Mouse (Mus musculus) limb, embryonic 14.5 days (tissue): ENCODE measurements around the gene Cfap299. TPM values are rescaled to one million over a fixed set of nuclear protein-coding genes. Genes with fewer than 3 reads are reported as not detected.

ENCODE experiments used
- ATAC-seq: fragments of 200-750 bp; cut with Nextera tagmentation; 2 replicates; pipeline ENCODE4 v1.8.0; 2017; ENCODE audit warnings: low read depth, moderate number of reproducible peaks, moderate TSS enrichment; ENCODE audit not compliant: low FRiP score
- DNase-seq: peaks from one replicate; pipeline ENCODE4 v3.0.0-alpha.2; 2015; ENCODE audit warnings: low spot score
- H3K27ac ChIP-seq: fragments of 300-500 bp; sonication (generic); replicated peaks from 2 replicates; pipeline ENCODE4 v1.5.1; 2014; ENCODE audit warnings: low read depth, mild to moderate bottlenecking, low read length, moderate library complexity, mixed read lengths
- H3K27me3 ChIP-seq: fragments of 300-500 bp; sonication (generic); 2 replicates; pipeline ENCODE4 v1.6.1; 2014; ENCODE audit warnings: low read length, mixed read lengths; ENCODE audit not compliant: control insufficient read depth, insufficient read depth
- H3K36me3 ChIP-seq: fragments of 300-500 bp; sonication (generic); 2 replicates; pipeline ENCODE4 v1.6.1; 2014; ENCODE audit warnings: mild to moderate bottlenecking, low read length, moderate library complexity, mixed read lengths; ENCODE audit not compliant: control insufficient read depth, insufficient read depth
- H3K4me1 ChIP-seq: fragments of 300-500 bp; sonication (generic); 2 replicates; pipeline ENCODE4 v1.6.1; 2014; ENCODE audit warnings: antibody characterized with exemption, low read length, mixed read lengths; ENCODE audit not compliant: control insufficient read depth, insufficient read depth
- H3K4me2 ChIP-seq: fragments of 300-500 bp; sonication (generic); replicated peaks from 2 replicates; pipeline ENCODE4 v1.6.1; 2014; ENCODE audit warnings: low read depth, mild to moderate bottlenecking, low read length, moderate library complexity; ENCODE audit not compliant: severe bottlenecking
- H3K4me3 ChIP-seq: fragments of 300-500 bp; sonication (generic); replicated peaks from 2 replicates; pipeline ENCODE4 v1.5.1; 2014; ENCODE audit warnings: low read length
- H3K9ac ChIP-seq: fragments of 300-500 bp; sonication (generic); 2 replicates; pipeline ENCODE4 v1.6.1; 2014; ENCODE audit warnings: mild to moderate bottlenecking, low read depth, low read length, moderate library complexity; ENCODE audit not compliant: severe bottlenecking
- H3K9me3 ChIP-seq: fragments of 300-500 bp; sonication (generic); 2 replicates; pipeline ENCODE4 v1.6.1; 2016; ENCODE audit warnings: low read length; ENCODE audit not compliant: control insufficient read depth
- POLR2A ChIP-seq: fragments of 200-500 bp; IDR thresholded peaks from 2 replicates; pipeline ENCODE4 v1.8.0; 2012; ENCODE audit warnings: inconsistent platforms, mild to moderate bottlenecking, moderate library complexity, borderline replicate concordance; ENCODE audit not compliant: insufficient read depth, insufficient read length; ENCODE audit errors: extremely low read depth
- WGBS: fragments of 180-500 bp; shearing (Covaris S2); extraction: QIAGEN DNeasy Blood & Tissue Kit; methylation state at CpG from one replicate; pipeline ENCODE4 v1.1.7; 2014; 5-methylcytosine and 5-hydroxymethylcytosine counted together
- polyA plus RNA-seq, 2 experiments: library from polyadenylated mRNA; depleted of rRNA in 1 of 2; stranded (reverse) in 1 of 2; unstranded in 1 of 2; fragments of >200 nt; fragmentation: Nextera tagmentation in 1 of 2; extraction: Ambion mirVana in 1 of 2; gene quantifications; 2 replicates each; pipeline versions ENCODE4 v1.2.1 to v1.2.3; 2012 to 2014

Cfap299 gene
- polyA plus RNA-seq (2012; rRNA removed) (0.15 TPM in 1 of 2 replicates, not detected in the other), polyA plus RNA-seq (2014; fragmentation: Nextera tagmentation; extraction: Ambion mirVana) (0.72 and 0.74 TPM in 2 replicates)

DNA sequence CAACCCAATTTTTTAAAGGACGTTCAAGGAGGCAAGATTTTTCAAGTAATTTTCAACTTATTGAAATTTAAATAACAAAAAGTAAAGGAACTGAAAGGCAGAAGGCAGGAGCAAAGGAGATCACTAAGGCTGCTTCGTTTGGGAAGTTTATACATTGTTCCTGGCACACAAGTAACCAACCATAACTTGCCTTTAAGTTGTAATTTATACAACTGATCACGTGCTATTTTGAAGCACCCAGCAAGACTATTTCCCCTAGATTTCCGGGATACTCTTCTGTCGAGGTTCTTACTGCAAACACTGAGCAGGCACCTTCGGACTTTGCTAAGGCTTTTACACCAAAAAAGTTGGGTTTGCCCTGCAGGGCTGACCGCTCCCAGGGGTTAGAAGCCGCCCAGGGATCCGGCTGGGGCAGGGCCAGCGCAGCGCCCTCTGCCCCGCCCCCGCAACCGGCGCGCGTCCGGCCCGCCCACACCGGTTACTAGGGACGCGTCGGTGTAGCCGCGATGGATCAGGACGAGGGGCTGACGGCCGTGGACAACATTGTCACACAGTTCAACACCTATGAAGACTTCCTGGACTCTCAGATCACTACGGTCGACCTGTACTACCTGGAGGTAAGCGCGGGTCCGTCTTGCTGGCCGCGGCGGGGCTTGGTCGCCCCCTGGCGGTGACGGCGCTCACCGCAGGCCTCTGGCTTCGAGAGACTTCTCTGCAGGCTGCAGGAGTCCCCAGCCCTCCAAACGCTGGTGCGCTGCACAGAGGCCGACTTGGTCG is at the start of gene Cfap299:
Gene Cfap299, plus strand, starts transcription at position 457 of the 777 bp plus-strand sequence.
- H3K4me1 ChIP-seq = no peaks in the 10 kb centered on the region

DNA sequence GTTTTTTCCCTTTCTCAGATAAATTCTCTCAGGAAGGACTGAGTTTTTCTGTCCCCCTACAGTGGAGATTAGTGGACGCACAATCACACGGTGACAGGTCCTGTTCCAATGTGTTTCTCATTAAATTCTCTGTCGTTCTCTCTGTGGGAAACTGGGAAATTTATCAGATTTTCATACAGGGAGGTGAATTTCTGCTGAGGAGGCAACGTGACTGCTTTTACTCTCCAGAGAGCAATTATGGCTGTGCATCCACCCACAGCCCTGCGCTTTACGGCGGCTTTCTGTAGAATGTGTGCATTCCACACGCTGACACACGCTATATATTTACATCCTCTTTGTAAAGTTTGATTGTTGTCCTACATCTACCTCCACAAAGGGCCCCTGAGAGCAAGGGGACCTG is 47.1 kb upstream of the Cfap299 start:
- no peak for TF ChIP-seq POLR2A
- no peaks in the 10 kb centered on the region for H3K27me3 ChIP-seq
- H3K36me3 ChIP-seq = no peaks in the 10 kb centered on the region
- no peak overlapping the region for H3K4me2 ChIP-seq
- DNase-seq (no peak), ATAC-seq (no peak)
- 12% methylated on average over 9 of the region's 9 CpGs for WGBS
- no peak overlapping the region for H3K4me3 ChIP-seq
- peaks cover 5% of the 10 kb centered on the region for H3K4me1 ChIP-seq
- H3K9ac ChIP-seq = no peak overlapping the region
- no peak overlapping the region for H3K27ac ChIP-seq
- no peaks in the 10 kb centered on the region for H3K9me3 ChIP-seq

More for the DNA sequence above, at the start of gene Cfap299:
- Histone ChIP-seq H3K4me2 (peak within 1 kb of the TSS; percentile 71), H3K27ac (no peak within 1 kb of the TSS), H3K27me3 (peaks cover 6% of the 10 kb centered on the region; the same call in 1 of the 2 replicates), H3K9me3 (no peaks in the 10 kb centered on the region), H3K4me3 (peak within 1 kb of the TSS; percentile 59), H3K36me3 (no peaks in the 10 kb centered on the region), H3K9ac (peak within 1 kb of the TSS; percentile 38)
- peak; percentile 90 for ATAC-seq
- 2% methylated on average over 45 of the region's 46 CpGs for WGBS
- DNase-seq = peak; percentile 58
- TF ChIP-seq POLR2A = no peak

DNA sequence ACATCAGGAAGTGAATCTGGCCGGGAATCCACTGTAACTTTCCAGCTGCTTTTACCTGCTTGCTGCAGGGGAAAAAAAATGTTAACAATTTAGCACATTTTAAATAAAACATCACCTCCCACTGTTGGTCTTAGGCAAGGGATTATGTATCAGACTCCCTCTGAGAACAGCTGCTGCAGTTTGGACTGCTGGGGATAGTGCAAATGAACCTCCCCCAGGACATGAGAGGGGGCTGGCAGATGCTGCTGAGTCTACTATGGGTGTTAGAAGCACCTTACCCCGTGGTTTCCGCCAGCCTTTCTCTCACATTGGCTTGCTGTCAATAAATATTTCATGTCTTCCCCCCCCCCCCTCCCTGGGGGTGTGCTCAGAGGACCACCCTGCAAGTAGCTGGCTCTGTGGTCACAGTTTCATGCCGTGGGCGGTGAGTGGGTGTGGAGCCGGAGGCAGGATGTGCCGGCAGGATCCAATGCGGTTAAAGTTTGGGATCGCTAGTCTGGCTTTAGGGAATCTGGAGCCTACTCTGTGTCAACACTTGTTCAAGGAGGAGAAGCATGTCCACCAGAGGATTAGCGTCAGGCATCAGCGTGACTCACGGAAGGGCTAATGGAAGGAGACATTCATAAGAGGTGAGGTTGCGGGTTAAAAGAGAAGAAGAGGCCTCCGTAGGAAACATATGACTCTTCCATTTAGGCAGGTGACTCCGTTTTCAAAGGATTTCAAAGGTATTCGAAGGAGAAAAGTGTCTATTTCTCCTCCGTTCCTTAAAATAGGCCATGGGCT is 45.2 kb upstream of the Cfap299 start:
- Histone ChIP-seq H3K4me2 (peak overlapping the region; percentile 26; the same call in 1 of the 2 replicates), H3K27ac (no peak overlapping the region), H3K4me3 (peak overlapping the region; percentile 13; the same call in 1 of the 2 replicates), H3K36me3 (no peaks in the 10 kb centered on the region), H3K9ac (no peak overlapping the region), H3K9me3 (no peaks in the 10 kb centered on the region), H3K4me1 (peaks cover 5% of the 10 kb centered on the region), H3K27me3 (no peaks in the 10 kb centered on the region)
- no peak for TF ChIP-seq POLR2A
- ATAC-seq (peak; percentile 63; the same call in 1 of the 2 replicates), DNase-seq (peak; percentile 18)
- 29% methylated on average over 17 of the region's 17 CpGs for WGBS

DNA sequence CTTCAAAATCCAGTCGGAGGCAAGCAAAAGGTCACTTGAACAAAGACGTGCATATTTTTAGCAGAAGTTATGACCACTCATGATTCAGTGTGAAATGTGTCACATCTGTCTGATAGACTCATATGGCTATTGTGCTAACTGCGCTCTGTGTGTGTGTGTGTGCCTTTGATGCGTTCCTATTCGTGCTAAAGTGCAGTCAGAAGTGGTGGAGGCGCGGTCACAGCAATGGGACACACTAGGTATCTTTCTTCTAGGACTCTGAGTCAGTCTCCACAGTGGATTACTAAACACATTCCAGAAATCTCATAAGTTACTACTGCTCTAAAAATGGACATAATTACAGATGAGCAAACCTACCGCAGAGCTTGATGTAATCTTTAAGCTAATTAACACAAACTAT is 38.5 kb upstream of the Cfap299 start:
- Histone ChIP-seq H3K4me2 (no peak overlapping the region), H3K36me3 (no peaks in the 10 kb centered on the region), H3K9ac (no peak overlapping the region), H3K27me3 (peaks cover 28% of the 10 kb centered on the region), H3K9me3 (no peaks in the 10 kb centered on the region), H3K27ac (no peak overlapping the region), H3K4me3 (no peak overlapping the region), H3K4me1 (no peaks in the 10 kb centered on the region)
- ATAC-seq = no peak
- WGBS = 80% methylated on average over 8 of the region's 8 CpGs
- no peak for DNase-seq
- TF ChIP-seq POLR2A = no peak

DNA sequence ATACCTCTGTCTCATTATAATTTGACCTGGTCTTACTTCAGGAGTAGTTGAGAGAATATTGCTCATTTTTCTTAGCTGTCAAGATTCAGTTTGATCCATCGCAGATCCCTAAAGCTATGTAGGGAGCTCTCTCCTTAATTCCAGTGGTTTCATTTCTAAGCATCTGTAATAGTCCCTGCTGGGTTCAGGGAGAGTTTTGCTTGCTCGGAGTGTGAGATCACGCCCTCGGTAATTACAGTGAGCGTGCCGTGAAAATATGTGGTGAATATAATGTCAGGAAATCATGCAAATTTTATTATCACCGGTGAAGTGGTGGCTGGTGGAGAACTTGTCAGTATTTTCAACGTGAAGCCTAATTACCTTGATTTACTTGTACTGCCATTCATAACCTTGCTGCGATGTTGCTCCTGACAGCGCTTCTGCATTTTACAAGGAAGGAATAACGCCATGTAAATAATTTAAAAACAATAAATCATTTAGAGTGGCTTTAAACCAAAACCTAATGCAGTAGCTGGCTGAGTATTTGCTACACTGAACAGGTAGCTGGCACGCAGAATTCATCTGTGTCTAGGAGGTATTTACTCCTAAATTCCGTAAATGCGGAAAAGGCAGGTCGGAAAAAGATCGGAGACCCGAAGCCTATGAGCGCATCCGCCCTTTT is 36.6 kb upstream of the Cfap299 start:
- Histone ChIP-seq H3K27me3 (peaks cover 28% of the 10 kb centered on the region), H3K4me2 (peak overlapping the region; percentile 40), H3K36me3 (no peaks in the 10 kb centered on the region), H3K4me1 (no peaks in the 10 kb centered on the region), H3K27ac (no peak overlapping the region), H3K9ac (peak overlapping the region; percentile 17; the same call in 1 of the 2 replicates), H3K4me3 (peak overlapping the region; percentile 21), H3K9me3 (no peaks in the 10 kb centered on the region)
- TF ChIP-seq POLR2A = no peak
- 2% methylated on average over 19 of the region's 19 CpGs for WGBS
- DNase-seq = no peak
- no peak for ATAC-seq
